Mouse (Mus musculus) telencephalon, adult 2 months (tissue): ENCODE results near the gene Kansl3.
A peak's percentile ranks its signal among the peaks of the same experiment; 100 is the strongest.

Experiments
- DNase-seq: peaks from one replicate; pipeline ENCODE4 v3.0.0-alpha.2; 2011; ENCODE audit warnings: low read depth, low spot score

Kansl3 gene

DNA sequence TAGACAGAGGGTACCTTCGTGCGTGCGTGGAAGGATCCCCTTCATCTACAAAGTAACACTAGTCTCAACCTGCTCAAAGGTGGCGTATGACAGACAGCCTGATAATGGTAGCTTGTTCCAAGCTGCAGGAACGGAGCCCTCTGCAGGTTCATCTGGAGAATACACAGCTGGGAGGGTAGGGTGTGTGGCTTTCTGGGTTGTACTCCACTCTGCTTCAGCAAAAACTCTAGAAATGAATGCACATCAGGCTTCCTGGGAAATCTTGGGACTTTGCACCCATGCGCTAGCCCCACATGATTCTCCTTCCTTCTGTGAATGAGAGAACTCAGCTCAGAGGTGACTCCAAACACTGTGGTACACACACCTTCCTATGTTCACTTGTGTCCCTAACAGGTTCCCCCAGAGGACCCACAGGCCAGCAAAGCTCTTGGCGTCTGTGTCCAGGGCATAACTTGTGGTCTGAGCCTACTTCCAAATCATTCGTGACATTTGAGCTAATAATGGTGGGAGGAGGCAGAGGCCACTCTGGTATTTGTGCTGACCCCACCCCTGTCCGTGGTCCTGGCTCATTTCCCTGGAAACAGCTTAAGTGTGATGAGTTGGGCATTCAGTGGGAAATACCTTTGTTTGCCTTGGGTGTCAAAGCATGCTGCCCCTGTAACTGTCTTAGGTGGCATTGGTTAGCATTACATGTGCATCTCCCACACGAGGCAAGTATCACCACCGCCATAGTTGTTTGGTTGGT lies 47.0 kb downstream of the Kansl3 start:
- DNase-seq: no peak

DNA sequence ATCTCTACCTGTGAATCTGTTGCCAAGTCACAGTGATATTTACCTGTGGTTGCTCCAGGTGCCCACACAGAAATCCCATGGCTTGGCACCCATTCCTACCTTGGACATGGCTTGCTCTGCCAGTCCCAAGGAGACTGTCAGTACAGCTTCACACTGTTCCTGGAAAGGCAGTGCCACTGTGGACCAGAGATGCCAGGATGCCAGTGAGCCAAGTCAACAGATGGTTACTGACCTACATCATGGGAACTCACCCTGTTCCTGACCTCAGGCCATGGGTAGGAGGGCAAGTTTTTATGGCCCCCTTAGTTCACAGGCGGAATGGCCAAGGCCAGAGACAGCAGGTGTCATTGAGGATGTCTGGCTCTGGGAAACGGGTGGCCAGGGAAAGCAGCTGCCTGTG lies 47.8 kb downstream of the Kansl3 start:
- DNase-seq: no peak

DNA sequence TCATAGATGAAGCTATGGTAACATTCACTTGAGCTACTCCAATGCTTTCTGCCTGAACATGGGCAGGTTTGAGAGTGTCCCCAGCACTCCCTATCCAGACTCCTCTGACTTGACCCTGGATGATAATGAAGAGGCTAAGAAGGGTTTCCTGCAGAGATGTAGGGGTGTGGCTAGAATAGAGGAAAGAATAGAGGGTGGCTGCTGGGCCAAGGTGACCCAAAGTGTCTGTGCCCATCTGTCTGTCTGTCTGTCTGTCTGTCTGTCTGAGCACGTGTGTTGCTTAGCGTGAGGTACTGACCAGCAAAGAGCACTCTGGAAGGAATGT lies 53.2 kb downstream of the Kansl3 start:
- no peak for DNase-seq

DNA sequence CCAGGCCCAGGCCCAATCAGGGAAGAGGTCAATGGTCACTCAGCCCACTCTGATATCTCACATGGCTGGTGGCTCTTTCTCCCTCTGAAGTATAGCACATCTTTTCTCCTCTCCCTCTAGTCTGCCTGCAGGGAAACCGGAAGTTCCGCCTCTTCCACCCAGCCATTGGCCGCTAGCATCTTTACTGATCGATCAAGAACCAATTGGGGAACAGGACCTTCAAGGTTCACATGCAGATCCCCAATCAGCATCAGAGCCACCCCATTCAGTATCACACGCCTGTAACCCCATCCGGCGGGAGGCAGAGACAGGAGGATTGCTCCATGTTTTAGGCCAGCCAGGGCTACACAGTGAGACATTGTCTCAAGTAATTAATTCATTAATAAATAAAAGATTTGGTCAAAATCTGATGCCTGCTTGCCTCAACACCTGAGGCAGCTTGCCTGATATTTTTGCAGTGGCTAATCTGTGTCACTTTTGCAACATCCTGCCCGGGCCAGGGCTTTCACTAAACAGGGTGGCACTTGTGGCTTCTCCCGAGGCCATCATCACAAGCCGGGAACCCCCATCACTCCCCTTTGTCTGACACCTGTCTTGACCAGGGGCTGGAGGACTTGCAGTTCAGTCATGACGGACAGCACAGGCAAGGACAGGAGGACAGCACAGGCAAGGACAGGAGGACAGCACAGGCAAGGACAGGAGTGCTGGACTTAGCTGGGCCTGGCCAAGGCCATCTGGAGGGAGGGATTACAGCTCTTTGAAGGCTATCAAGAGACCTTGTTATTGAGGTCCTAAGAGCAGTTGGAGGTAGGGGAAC lies 53.8 kb downstream of the Kansl3 start:
- DNase-seq: no peak

DNA sequence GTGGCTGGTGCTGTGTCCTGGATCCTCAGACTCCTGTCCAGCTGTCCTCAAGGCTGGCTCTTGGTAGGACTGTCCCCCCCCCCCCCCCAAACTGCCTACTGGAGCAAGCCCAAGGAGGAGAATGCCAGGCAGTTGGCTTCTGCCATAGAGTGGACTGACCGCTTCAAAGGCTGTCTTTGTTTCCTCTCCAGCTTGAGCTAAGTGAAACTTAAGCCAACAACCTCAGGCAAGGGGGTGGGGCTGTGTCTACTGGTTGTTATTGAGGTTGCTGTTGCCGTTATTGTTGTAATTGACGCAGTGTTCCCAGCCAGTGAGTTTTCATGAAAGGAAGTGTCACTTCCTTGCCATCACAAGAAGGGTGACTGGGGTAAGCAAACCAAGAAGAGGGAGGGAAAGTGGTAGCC lies 59.5 kb downstream of the Kansl3 start:
- no peak for DNase-seq

DNA sequence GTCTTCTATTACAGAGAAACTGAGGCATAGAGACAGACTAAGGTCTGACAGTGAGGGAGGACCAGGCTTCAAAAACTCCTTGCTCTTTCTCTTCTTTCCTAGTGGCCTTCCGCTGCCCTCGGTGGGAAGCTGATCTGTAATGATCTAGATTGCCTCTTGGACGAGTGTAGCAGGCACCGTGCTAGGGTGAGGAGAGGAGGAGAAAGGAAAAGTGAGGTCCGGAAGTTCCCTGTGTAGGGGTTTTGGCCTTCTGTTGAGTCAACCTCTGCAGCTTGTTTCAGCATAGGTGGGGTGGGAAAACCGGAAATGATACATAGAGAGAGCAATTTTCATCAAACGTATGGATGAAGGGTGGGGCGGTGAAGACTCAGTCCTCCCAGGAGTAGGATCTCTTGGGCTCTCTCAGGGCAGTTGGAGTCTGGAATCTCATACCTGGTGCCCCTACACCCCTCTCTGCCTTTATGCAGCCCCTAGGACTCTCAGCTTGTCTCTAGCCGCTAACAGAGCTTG lies 60.0 kb downstream of the Kansl3 start:
- no peak for DNase-seq

DNA sequence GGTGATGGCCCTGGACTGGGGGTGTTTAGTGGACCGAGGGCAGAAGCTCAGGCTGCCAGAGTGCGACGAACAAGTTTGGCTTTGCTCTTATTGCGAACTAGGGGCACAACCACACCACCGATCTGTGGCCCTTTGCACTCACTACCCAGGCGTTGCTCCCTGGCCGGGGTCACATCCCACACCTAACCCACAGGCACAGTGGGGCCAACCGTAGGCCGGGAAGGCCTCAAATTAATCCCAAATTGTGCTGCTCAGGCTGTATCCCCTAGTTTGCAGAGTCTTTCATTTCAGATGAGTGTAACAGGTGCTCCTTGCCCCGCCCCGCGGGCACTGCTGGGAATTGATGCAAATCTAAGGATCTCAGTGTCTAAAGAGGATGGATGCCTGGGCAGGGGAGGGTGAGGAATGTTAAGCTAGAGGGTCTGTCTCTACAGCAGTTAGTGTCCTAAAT lies 60.5 kb downstream of the Kansl3 start:
- DNase-seq: no peak

DNA sequence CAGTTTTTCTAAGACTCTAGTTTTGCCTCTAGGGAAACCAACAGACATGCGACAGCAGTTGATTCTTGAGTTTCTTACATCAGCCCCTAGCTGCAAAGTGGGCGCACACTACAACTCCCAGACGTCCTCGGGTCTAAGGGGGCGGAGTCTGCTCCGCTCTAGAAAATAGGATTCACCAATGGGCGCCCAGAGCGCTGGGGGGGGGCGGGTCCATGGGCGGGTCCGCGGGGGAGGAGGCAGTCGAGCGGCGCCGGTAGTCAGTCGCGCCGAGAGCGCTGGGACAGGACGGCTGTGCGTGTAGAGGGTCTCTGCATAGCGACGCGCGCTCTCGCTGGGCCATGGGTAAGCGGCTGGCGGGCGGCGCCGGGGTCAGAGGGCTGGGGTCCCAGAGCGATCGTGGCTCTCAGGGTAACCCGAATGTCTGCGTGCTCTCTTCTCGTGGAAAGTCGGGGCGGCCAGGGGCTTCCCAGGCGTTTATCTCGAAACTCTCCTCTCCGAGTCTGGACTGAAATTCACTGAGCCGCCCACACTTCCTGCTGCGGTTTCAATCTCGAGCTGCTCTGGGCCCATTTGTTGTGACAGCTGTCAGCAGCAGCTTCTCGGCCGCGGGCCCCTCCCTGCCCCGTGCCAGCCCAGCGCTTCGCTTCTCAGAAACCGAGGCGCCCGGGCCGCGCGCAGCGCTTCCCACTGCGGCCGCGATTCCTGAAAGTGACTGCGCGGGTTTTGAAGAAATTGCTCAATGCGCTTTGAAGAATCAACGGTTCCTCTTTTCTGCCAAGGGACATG lies 61.3 kb downstream of the Kansl3 start, which contains the start of gene Arid5a:
TSS of gene Arid5a (plus strand) at position 239 of the 786 bp plus-strand sequence.
- peak; percentile 87 for DNase-seq

DNA sequence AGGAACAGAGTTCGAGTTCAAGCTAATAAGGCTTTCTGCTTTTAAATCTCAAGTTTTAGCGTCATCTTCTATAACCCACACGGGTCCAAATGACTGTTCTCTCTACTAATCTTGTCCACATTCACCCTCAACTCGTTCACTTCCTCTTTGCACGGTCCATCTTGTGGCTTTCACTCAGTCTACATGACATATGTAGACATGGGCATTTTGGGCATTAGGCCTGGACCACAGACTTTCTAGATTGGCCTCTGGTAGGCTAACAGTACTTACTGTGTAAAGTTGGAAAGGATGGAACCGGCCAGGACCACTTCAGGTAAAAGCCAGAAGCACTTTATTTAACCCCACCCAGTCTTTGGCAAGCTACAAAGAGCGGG lies 61.9 kb downstream of the Kansl3 start:
- DNase-seq: no peak

DNA sequence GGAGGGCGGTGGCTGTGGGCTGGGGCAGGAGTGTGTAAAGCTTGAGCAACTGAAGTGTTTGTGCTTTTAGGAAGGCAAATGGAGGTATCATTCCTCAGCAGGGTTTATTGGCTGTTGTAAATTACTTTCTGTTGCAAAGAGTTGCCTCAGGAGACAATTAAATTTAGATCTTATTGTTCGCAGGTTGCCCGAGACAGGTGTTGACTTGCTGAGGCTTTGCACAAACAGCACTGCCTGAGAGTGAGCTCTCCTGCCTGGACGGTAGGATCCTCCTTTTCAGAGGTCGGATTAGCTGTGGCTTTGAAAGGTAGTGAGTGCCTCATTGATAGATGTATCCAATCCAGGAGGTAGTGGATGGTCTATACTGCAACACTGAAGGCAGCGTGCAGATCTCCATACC lies 62.9 kb downstream of the Kansl3 start:
- DNase-seq: no peak

DNA sequence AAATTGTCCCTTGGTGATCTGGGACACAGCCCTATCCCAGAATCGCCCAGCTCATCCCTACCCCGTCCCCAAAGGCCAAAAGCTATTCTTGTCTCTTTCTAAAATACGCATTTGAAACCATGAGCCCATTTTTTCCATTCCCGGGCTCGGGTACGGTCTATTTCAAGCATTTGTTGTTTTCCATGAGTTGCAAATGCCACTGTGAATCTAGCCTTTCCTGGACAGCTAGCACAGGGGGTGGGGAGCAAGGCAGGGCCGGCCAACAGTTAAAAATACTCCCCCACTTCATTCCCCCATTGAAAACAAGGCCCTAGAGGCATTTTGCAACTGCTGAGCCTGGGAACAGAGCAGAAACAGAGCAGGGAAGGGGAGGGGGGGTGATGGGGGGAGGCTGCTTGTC lies 64.2 kb downstream of the Kansl3 start:
- no peak for DNase-seq

DNA sequence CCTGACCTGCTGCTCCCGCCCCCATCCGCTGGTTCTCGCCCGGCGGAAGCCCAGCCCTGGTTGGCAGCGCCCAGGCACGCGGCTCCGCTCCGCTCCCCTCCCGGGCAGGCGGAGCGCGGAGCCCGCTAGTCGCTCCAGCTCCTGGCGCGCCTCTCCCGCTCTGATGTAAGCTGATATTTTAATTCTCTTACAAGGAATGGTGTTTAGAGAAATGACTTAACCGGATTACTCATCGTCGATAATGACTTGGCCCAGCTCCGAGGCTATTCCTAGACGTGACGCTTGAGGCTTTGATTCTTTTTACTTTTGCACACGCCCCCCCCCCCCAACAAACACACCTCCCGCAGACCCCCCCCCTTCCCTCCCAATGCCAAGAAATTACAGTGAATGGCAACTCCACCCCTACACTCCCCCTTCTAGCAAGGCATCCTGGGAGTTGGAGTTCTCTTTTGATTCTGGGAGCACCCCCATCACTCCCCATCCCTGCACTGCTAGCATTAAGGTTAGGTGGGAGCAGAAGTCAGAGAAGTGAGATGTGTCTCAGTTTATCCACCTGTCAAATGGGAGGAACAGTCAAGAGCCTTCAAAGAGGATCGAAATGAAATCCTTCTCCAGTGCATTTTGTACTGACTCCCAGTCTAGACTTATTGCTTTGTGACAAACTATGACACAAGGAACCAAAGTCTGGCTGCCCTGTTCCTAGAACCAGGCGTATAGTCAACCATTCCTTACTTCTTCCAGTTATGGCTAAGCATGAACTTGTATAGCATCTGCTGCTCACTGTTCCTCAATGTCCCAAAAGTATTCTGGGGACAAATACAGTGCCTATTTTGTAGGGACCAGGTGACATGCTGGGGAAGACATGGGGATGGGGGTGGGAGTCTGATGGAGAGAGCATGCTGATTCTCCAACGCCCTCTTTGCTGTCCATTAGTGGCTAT lies 65.3 kb downstream of the Kansl3 start:
- peak; percentile 92 for DNase-seq

DNA sequence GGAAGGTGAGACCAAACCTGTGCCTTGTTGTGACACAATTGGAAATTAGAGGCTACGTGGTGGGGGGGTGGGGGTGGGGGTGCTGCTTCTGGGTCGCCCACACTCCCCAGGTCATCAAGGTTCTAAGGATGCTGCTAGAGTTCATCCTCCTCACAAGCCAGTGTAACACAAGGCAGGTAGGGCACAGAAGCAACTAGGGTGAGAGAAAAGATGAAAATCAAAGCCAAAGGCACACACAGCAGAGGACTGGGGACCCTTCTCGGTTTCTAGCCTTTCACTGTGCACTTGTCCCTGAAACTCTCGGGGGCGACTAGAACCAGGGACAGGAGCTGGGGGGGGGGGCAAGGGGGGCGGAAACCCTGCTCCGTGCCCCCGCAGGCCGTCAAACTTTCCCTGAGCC lies 66.0 kb downstream of the Kansl3 start:
- no peak for DNase-seq

DNA sequence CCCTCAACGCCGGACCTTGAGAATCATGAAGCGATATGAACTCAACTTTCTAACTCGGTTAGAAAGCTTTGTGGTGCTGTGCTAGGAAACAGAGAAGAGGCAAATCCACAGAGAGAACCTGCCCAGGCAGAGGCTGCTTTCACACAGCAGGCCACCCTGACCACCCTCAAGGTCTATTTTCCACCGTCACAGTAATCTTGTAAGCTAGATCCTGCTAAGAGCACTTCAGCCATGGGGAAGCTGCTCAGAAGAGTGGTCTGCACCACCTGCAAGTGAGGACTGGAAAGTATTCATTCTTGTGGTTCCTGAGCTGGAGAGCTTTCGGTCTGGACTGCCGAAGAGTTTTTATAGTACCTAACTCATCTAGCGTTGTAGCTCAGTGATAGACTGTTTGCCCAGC lies 66.7 kb downstream of the Kansl3 start:
- no peak for DNase-seq

DNA sequence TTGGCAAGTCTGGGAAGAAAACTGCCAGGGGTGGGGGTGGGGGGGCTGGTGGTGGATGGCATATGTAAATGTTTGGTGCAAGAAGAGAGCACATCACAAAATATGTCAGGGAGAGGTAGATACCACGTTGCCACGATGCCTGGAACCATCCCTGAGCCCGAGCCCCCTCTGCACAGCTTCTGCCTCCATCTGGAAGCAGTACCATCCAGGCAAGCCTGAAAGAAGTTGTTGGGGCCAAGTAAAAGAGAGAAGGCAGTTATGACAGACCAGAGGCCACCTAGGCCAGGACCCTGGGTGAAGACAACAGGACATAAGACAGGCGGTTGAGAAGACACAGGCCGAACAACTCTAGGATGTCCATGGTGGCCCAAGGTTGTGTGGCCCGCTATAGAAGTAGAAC lies 68.5 kb downstream of the Kansl3 start:
- no peak for DNase-seq

DNA sequence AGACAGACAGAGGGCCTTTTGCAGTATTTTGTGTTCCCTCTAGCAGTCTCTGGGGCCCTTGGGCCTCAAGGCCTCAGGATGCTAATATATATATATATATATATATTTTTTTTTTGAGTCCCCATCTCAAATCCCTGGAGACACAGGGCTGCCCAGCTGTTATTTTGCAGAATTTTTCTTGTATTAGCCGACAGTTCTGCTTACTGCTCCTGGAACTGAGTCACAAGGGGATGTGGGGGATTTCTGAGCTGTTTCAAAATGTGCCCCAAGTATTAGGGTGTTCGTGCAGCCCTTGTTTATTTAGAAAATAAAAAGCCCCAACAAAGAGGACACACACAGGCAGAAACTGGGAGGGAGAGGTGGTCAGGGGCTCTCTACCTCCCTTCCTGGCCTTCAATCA lies 69.3 kb downstream of the Kansl3 start:
- DNase-seq: no peak

DNA sequence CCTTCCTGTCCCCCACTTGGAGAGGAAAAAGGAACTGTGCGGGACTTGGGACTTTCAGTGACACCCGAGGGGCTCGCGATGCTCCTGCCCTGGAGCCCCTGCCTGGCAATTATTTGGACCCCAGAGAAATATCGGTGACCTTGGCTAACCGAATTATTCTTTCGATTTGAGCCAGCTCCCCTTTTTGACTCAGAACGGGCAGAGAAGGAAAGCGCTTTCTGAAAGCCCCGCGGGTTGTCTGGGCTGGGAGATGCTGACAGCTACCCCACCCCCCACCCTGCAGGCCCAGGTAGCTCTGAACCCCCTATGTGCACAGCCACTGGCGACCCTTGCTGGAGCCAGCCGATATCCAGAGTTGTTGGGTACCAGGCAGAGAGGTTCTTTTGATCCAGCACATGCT lies 69.9 kb downstream of the Kansl3 start:
- no peak for DNase-seq

DNA sequence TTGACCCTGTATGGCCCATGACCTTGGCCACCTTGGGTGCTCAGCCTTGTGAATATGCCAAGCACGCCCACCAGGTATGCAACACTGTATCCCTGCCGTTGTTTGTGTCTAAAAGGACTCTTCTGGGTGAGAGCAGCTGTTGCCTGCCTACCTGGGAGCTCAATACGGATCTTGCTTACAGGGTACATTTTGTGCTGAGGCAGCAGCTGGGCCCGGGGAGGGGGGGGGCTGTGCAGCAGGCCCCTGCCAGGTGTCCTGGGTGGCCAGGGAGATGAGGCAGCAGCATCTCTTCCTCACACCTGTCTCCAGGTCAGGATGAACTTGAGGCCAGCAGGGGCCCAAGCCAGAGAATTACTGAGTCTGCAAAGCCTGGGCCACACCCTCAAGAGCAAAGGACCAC lies 70.9 kb downstream of the Kansl3 start:
- no peak for DNase-seq

DNA sequence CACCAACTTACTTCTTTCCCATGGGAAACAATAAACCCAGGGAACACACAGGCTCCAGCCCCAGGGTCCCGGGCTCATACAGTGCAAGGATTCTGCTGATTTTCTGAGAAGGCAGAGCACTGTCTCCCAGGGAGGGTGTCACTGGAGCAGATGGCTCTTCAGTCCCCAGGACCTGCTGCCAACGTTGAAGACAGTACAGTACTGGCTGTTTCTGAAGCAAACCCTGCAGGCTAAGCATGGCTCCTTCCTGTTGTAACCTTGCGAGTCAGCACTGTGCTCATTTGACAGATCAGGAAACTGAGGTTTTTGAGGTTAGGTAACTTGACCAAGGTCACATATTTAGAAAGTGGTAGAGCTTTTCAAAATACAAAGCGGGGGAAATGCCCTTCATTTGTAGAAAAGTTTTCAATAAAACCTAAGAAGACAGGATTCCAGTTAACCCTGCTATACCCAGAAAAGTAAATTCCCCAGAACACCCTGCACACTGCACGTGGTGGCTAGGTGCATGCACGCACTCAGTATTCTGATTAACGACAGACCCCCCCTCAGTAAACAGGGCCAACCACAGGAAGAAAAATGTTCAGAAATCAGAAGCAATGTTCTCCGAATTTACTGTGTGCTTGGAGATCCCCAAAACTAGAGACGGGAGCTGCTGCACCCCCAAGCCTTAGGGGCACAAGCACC lies 72.4 kb downstream of the Kansl3 start:
- no peak for DNase-seq

DNA sequence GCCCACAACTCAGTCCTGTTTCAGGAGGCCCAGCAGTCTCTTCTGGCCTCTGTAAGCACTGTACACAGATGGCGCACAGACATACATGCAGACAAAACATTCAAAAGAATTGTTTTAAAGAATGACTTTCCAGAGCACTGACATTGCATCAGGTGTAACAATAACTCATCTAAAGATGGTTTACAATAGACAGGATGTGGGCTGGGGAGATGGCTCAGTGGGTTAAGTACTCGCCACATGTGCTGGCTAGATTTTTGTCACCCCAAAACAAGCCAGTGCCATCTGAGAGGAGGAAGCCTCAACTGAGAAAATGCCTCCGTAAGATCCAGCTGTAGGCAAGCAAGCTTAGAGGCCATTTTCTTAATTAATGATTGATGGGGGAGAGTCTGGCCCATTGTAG lies 74.6 kb downstream of the Kansl3 start:
- DNase-seq: no peak

DNA sequence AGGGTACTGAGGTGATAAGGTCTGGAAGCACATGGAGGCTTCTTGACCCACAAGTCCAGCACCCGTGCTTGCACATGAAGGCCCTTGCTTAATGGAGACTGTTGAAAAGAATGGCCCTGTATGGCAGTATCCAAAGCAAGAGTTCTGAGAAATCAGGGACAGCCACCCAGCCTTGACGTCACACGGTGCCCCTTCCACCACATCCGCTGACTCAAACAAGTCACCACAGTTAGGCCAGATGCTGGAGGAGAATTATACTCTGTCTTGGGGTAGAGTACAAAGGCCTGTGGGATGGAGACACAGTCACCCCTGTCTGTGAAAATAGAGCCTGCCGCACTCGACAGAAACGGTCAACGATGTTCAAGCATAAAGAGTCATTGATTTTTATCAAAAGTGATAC lies 75.5 kb downstream of the Kansl3 start:
- DNase-seq: no peak
